Mouse (Mus musculus) retina, embryonic 14.5 days (tissue): ENCODE measurements around the gene Abcc6.

Experiments
- DNase-seq: peaks from one replicate; pipeline ENCODE4 v3.0.0-alpha.2; 2015; ENCODE audit warnings: low spot score

Abcc6 gene

GRCm38 (mm10) chr7:45929688-45930087 is 100.4 kb downstream of the Abcc6 start:
- no peak for DNase-seq

- DNase-seq: no peak
Observed at GRCm38 (mm10) chr7:45928626-45929295, 101.3 kb downstream of the Abcc6 start.

- no peak for DNase-seq
Observed at GRCm38 (mm10) chr7:45924429-45924816, 105.7 kb downstream of the Abcc6 start.

- peak; percentile 42 for DNase-seq
Observed at GRCm38 (mm10) chr7:45923762-45924428, 106.2 kb downstream of the Abcc6 start, which contains the start of gene Ccdc114. Ccdc114 (plus strand) TSS chr7:45924072.

- peak; percentile 96 for DNase-seq
Observed at GRCm38 (mm10) chr7:45922928-45923761, 107.0 kb downstream of the Abcc6 start.

GRCm38 (mm10) chr7:45921950-45922600 is 108.0 kb downstream of the Abcc6 start:
- no peak for DNase-seq

- no peak for DNase-seq
Observed at GRCm38 (mm10) chr7:45921242-45921621, 108.9 kb downstream of the Abcc6 start, which contains the start of gene Emp3. Emp3 (minus strand) TSS chr7:45921404.

GRCm38 (mm10) chr7:45920583-45921241 is 109.4 kb downstream of the Abcc6 start:
- no peak for DNase-seq

- no peak for DNase-seq
Observed at GRCm38 (mm10) chr7:45919761-45920160, 110.3 kb downstream of the Abcc6 start.

DNA sequence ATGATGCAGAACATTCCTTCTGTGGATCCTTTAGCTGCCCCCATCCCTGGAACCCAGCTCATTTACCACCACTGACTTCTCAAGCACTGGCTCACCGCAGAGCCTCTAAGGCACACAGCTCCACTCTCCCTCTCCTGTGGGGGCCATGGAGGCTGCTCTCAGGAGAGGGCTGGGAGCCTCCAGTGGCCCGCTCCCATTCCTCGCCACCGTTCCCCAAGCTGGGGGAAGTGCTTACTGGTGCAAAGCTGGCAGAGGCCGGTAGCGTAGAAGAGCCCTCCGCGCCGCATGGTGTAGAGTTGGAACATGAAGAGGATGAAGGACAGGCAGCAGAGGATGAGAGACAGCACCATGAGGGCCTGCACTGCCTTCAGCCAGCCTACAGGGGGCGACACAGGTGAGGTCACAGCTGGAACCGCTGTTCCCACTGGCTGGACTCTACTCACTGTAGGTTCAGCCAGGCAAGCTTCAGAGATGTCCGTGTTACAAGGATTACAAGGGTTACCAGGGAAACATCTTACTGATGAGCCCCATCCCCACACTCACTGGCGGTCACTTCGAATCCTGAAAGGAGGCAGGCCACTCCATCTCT is 110.9 kb downstream of the Abcc6 start:
- no peak for DNase-seq

DNA sequence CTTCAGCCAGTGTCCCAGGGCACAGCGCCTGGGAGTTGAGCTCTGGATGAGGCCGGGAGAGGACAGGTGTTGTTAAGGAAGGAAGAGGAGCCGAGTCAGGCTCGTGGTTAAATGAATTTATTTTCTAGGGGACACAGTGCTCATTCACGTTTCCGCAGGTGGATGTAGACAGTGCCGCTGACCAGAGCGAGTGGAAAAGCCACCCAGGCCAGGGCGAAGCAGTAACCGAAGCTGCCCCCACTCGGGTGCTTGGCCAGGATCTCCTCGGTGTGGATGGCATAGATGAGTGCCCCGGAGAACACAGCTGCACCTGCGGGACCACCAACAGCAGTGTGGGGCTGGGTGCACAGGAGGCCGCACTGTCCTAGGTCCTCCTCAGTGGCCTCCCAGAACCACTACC is 112.2 kb downstream of the Abcc6 start:
- DNase-seq: no peak
